ENCODE assay signal across 9 mouse cellular contexts in the genomic region with DNA sequence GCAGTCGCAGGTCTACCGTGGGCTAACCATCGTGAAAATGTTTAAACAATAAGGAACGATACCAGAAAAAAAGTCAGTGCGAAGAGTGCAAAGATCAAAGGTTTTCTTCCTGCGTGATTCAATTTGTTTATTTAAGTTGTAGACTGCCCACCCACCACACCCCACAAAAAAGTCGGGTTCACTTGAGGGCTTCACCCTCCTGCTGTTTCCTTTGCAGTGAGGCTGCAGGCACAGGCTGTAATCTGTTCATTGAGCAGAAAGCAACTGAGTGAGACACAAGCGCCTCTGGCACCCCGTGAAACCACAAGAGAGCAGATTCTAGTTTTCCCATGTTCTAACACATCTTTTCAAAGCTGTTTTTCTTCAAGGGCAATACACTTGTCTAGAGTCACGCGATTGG. TPM values are rescaled to one million over a fixed set of nuclear protein-coding genes. Genes with fewer than 3 reads are reported as not detected.
A peak's percentile ranks its signal among the peaks of the same experiment; 100 is the strongest.
DNase-seq lines count a peak whose midpoint lies in the region; ATAC-seq and TF ChIP-seq lines count a peak whose summit lies in the region.
"Had no signal": no experiment of that assay in that cellular context is flagged by ENCODE, and none has a peak within 500 bp of the region (broad histone marks: within the 10 kb centered on the region; RNA-seq: fewer than 3 reads in every experiment).

No protein-coding gene starts in this region.

- TF ChIP-seq CTCF in spleen, adult 2 months (IDR thresholded peaks at IDR 0.05; ENCODE audit: extremely low read depth, insufficient read depth, insufficient read length, insufficient replicate concordance), result no peak

- H3K4me3 ChIP-seq in forebrain, embryonic 14.5 days (ENCODE audit: low read depth, low read length), result no peak overlapping the region
- H3K4me3 ChIP-seq in forebrain, embryonic 15.5 days, result no peak overlapping the region
- H3K4me3 ChIP-seq in spleen, adult 2 months (ENCODE audit: extremely low read depth, insufficient read depth, insufficient read length), result no peak overlapping the region
- H3K4me3 ChIP-seq: megakaryocyte, embryonic 14.5 days had no signal

- ATAC-seq in forebrain, embryonic 14.5 days, result no peak
- no peak for ATAC-seq in forebrain, embryonic 15.5 days (replicated peaks)
- no peak for ATAC-seq in cerebellum, adult (ENCODE audit: insufficient number of reproducible peaks, low FRiP score, low TSS enrichment)

- TF ChIP-seq POLR2A in spleen, adult 2 months (IDR thresholded peaks at IDR 0.05; ENCODE audit: low read depth, low read length), result no peak

- no peak overlapping the region for H3K9ac ChIP-seq in forebrain, embryonic 14.5 days (ENCODE audit: low read length)
- H3K9ac ChIP-seq in forebrain, embryonic 15.5 days (replicated peaks), result no peak overlapping the region

- H3K36me3 ChIP-seq in forebrain, embryonic 14.5 days (ENCODE audit: control insufficient read depth, insufficient read depth, low read length), result no peaks in the 10 kb centered on the region
- no peaks in the 10 kb centered on the region for H3K36me3 ChIP-seq in forebrain, embryonic 15.5 days
- no peaks in the 10 kb centered on the region for H3K36me3 ChIP-seq in spleen, adult 2 months (ENCODE audit: control insufficient read depth, insufficient read depth, low read length)

- no peaks in the 10 kb centered on the region for H3K27me3 ChIP-seq in forebrain, embryonic 14.5 days (replicated peaks; ENCODE audit: control insufficient read depth, insufficient read depth, low read length)
- no peaks in the 10 kb centered on the region for H3K27me3 ChIP-seq in forebrain, embryonic 15.5 days
- no peaks in the 10 kb centered on the region for H3K27me3 ChIP-seq in spleen, adult 2 months (ENCODE audit: control insufficient read depth, insufficient read depth, low read length)

- no peak overlapping the region for H3K27ac ChIP-seq in forebrain, embryonic 14.5 days (ENCODE audit: low read depth, low read length)
- H3K27ac ChIP-seq in forebrain, embryonic 15.5 days (replicated peaks), result no peak overlapping the region
- H3K27ac ChIP-seq in spleen, adult 2 months (ENCODE audit: insufficient read depth, low read length), result peak overlapping the region; percentile 66; the same call in 1 of the 2 replicates

- peaks cover 5% of the 10 kb centered on the region; the same call in 1 of the 2 replicates for H3K4me1 ChIP-seq in forebrain, embryonic 14.5 days (ENCODE audit: control insufficient read depth, insufficient read depth, low read length)
- H3K4me1 ChIP-seq in forebrain, embryonic 15.5 days, result peaks cover 6% of the 10 kb centered on the region; the same call in 1 of the 2 replicates
- H3K4me1 ChIP-seq in spleen, adult 2 months (ENCODE audit: control insufficient read depth, insufficient read depth, insufficient read length), result peaks cover 58% of the 10 kb centered on the region
- H3K4me1 ChIP-seq: megakaryocyte, embryonic 14.5 days had no signal

- WGBS in forebrain, embryonic 14.5 days, result 6% methylated on average over 11 of the region's 11 CpGs
- 7% methylated on average over 11 of the region's 11 CpGs for WGBS in forebrain, embryonic 15.5 days
- WGBS in spleen, adult 2 months, result 36% methylated on average over 11 of the region's 11 CpGs

- DNase-seq in forebrain, embryonic 14.5 days (ENCODE audit: low spot score), result peak; percentile 14
- DNase-seq in spleen, adult 2 months (ENCODE audit: low read depth in 1 of 2, low spot score in 2 of 2), result peak; percentile 41 to 55
- DNase-seq in spleen, postnatal 10 days (ENCODE audit: low spot score in 2 of 2), result no peak
- DNase-seq in natural killer cell, adult 2 months (ENCODE audit: low spot score in 2 of 2), result peak; percentile 72 to 73
- no peak for DNase-seq in gastrocnemius, adult 18-20 months (ENCODE audit: low spot score)
- DNase-seq in kidney, adult 18-20 months, result no peak

- H3K4me2 ChIP-seq in forebrain, embryonic 14.5 days (ENCODE audit: low read length), result no peak overlapping the region
- H3K4me2 ChIP-seq in forebrain, embryonic 15.5 days (replicated peaks), result no peak overlapping the region

- no peaks in the 10 kb centered on the region for H3K9me3 ChIP-seq in forebrain, embryonic 14.5 days (replicated peaks; ENCODE audit: control insufficient read depth, low read length)
- H3K9me3 ChIP-seq in forebrain, embryonic 15.5 days, result no peaks in the 10 kb centered on the region
- H3K9me3 ChIP-seq: megakaryocyte, embryonic 14.5 days had no signal

RNA-seq across cellular contexts. Expression of gene Rras2, which starts 29.6 kb away (rescaled TPM):
- polyA plus RNA-seq in forebrain, embryonic 14.5 days (2014; fragmentation: Nextera tagmentation; extraction: Ambion mirVana), result 26.6 and 27.1 TPM in 2 replicates
- 23.1 and 23.7 TPM in 2 replicates for polyA plus RNA-seq in forebrain, embryonic 15.5 days (2015; fragmentation: Nextera tagmentation; extraction: Ambion mirVana)
- 14.4 and 29.0 TPM in 2 replicates for polyA plus RNA-seq in spleen, adult 2 months (2012; rRNA removed)
- 10 to 100 TPM; 14.3 to 15.3 TPM for total RNA-seq in gastrocnemius, adult 18-20 months (2021)

Comparison
In these comparisons a context has a peak if more than half of its experiments do, and no peak if none do; other contexts are left out.
1. DNase-seq: peak in forebrain, embryonic 14.5 days (single experiment), spleen, adult 2 months (2 of 2) and natural killer cell, adult 2 months (2 of 2); none in spleen, postnatal 10 days (0 of 2), gastrocnemius, adult 18-20 months (single experiment) and kidney, adult 18-20 months (single experiment).